In genomic region chr5:8346329-8346728, GRCm38 (mm10) we compare ENCODE assay signal across 16 mouse cellular contexts. TPM values are rescaled to one million over a fixed set of nuclear protein-coding genes. Genes with fewer than 3 reads are reported as not detected.
"Had no signal": no experiment of that assay in that cellular context is flagged by ENCODE, and none has a peak within 500 bp of the region (broad histone marks: within the 10 kb centered on the region; RNA-seq: fewer than 3 reads in every experiment).

No protein-coding gene starts in this region.

- H3K27ac ChIP-seq: kidney, embryonic 15.5 days; limb, embryonic 13.5 days; liver, embryonic 12.5 days; midbrain, embryonic 13.5 days; stomach, postnatal 0 days had no signal

- H3K4me3 ChIP-seq: kidney, embryonic 15.5 days; limb, embryonic 13.5 days; liver, embryonic 12.5 days; midbrain, embryonic 13.5 days; myocyte had no signal

- DNase-seq: kidney, adult 11 months; kidney, postnatal 14 days; left cerebral cortex, postnatal 4 days; lung, embryonic 14.5 days; lung, postnatal 10 days; lung, postnatal 4 days; right cerebral cortex, postnatal 14 days; thymus, adult 18-20 months; thymus, postnatal 14 days had no signal

- H3K36me3 ChIP-seq: kidney, embryonic 15.5 days; limb, embryonic 13.5 days; liver, embryonic 12.5 days; midbrain, embryonic 13.5 days had no signal

- H3K9me3 ChIP-seq: kidney, embryonic 15.5 days; limb, embryonic 13.5 days; liver, embryonic 12.5 days; midbrain, embryonic 13.5 days had no signal

- H3K9ac ChIP-seq: kidney, embryonic 15.5 days; limb, embryonic 13.5 days; liver, embryonic 12.5 days; lung, embryonic 14.5 days; midbrain, embryonic 13.5 days had no signal

- H3K4me2 ChIP-seq: kidney, embryonic 15.5 days; limb, embryonic 13.5 days; liver, embryonic 12.5 days; lung, embryonic 14.5 days; midbrain, embryonic 13.5 days had no signal

- H3K27me3 ChIP-seq: kidney, embryonic 15.5 days; limb, embryonic 13.5 days; liver, embryonic 12.5 days; midbrain, embryonic 13.5 days had no signal

- ATAC-seq: liver, embryonic 12.5 days; midbrain, embryonic 13.5 days had no signal

- H3K4me1 ChIP-seq: kidney, embryonic 15.5 days; limb, embryonic 13.5 days; liver, embryonic 12.5 days; midbrain, embryonic 13.5 days had no signal

RNA-seq across cellular contexts. Expression of gene Adam22, which starts 21.6 kb away (rescaled TPM):
- total RNA-seq: neutrophil, adult 5-6 weeks had no signal
